Mouse (Mus musculus): ENCODE data around the gene Vwa8.

Gene Vwa8

GRCm38 (mm10) chr14:79144278-79145224, 295.7 kb downstream of the Vwa8 start:
- no peak for DNase-seq (ENCODE audit: low spot score)

DNA sequence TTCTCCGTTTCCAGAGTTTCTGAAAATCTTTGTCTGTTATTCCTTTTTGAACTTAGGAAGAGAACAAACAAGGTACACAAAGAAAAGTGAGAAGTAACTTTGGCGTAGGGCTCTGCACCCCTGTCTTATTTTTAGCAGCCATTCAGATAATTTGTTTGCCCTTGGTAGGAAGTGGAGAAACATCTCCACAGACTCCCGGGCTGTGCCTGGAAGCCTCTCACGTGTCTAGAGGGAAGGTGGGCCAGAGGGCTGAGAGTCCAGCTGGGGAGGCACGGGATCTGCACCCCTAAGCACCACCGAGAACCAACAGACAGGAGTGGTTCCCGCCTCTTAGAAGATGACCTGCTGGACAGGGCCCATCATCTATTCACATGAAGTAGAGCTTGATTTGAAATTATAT, 302.9 kb downstream of the Vwa8 start:
- DNase-seq (ENCODE audit: low spot score): no peak

- no peak for DNase-seq (ENCODE audit: low spot score)
Measured at GRCm38 (mm10) chr14:79153896-79154295, 305.0 kb downstream of the Vwa8 start.

DNA sequence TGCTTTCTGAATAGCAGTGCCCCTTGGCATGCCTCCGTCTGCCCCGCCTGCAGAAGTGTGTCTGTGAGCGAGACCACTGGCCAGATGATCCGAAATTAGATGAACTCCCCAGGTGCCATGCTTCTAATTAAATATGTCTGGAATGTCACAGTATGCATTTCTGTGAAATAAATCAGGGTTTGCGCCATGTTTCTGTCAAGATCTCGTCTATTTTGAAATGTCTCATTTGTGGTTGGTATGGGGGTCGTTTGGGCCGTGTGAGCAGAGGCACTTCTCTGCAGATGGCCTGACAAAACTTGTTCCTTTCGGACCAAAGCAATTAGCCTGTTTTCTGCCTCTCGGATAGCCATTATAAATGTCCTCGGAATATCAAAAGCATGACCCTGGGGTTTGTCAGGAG, 306.1 kb downstream of the Vwa8 start:
- DNase-seq (ENCODE audit: low spot score): no peak

- DNase-seq (ENCODE audit: low spot score): no peak
Measured at GRCm38 (mm10) chr14:79156526-79157411, 307.9 kb downstream of the Vwa8 start.

DNA sequence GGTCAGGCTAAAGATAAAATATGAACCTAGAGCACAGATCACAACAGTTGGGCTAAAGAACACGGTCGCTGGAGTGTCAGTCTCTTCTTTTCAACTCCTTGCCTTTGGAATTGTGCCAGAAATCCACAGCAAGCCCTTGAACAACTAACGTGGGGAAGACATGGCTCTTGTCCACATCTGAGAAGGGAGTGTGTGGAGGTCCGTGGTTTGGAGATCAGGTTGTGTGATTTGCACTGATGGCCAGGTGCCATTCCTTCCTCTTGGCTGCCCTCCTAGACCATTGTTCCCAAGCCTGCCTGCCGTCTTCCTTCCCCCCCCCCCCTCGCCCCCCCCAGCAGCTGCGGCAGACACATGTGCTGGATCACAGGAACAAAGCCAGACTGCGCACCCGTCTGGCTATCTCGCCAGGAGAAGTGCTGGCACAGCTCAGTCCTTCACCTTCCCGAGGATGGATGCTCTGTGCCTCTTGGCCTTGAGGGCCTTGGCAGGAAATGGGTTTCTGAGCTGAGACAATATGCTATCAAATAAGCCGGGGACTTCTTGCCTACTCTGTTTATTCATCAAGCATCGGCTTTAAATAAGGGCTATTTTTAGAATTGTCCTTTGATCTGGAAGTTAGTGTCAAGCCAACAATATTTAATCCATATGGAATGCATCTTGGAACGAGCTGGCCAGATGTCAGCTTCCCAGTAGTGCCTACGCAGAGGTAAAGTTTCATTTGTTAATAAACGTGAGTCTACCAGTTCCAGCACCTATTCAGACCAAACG, 308.8 kb downstream of the Vwa8 start:
- no peak for DNase-seq (ENCODE audit: low spot score)

- no peak for DNase-seq (ENCODE audit: low spot score)
Measured at GRCm38 (mm10) chr14:79158219-79158521, 309.3 kb downstream of the Vwa8 start.

- DNase-seq (ENCODE audit: low spot score): no peak
Measured at GRCm38 (mm10) chr14:79158673-79159200, 309.9 kb downstream of the Vwa8 start.

DNA sequence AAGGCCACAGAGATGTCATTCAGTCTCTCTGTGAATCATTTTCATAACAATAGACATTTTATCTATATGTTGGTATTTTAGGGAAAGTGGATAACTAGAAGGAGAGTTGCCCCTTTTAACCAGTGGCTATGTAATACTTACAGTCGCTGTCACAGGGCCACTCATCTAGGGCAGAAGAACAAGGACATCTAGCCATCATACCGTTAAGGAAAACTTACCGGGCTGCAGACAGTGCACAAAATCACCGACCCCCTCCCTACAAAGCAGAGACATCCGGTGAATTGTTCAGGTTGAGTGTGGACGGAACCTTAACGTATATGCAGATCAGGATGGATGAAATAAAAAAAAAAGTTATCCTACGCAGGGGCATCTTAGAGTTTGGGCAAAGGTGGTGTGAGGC, 310.6 kb downstream of the Vwa8 start:
- no peak for DNase-seq (ENCODE audit: low spot score)

DNA sequence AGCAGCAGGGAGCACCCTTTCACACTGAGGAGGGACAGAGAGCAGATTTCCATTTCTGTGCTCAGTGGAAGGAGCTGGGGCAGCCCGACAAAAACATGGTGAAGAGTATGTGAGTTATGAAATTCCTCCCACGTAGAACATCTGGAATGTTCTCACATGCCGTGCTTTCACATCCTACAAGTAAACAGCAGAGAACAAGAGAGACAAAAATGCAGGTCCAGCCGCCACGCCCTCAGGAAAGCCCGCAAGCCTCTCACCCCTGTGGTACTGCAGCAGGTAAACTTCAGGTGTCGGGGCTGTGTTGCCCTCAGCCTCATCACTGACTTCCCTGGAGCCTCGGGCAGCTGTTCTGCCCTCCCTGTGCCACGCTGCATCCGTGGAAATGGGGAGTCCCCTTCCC, 311.6 kb downstream of the Vwa8 start:
- no peak for DNase-seq (ENCODE audit: low spot score)

DNA sequence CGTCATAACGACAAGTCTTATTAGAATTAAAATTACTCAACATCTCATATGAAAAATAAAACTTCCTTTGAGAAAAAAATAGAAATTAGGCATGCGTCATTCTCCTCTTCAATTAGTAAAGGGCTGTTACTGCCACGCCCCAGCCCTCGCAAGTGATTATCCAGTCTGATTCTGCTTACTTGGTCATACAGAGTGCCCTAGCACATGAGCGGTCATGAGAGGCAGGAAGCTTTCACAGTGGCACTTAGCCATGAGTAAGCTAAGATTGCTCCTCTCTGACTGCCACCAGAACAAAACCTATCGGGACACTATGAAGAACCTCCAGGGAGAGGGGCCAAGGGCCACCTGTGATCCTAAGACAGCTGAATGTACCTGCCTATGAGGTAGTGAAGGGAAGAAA, 312.1 kb downstream of the Vwa8 start:
- no peak for DNase-seq (ENCODE audit: low spot score)

GRCm38 (mm10) chr14:79161741-79162140, 312.9 kb downstream of the Vwa8 start:
- no peak for DNase-seq (ENCODE audit: low spot score)

DNA sequence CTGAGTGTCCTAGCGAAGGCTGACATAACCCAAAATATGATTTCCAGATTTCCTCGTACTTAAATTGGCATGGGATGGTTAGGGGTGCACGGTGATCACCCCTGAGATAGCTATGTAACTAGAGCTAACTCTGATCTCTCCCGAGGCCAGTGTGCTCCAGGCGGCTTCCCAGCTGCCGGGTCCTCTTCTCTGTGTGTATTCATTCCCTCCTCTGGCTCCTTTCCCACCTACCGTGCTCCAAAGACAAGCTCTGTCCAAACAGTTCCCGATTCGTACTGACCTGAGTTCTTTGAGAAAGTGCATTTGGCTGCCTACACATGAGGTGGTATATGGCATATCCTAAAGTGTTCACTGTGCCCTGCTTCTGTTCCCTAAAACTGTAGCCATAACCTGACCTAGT, 313.8 kb downstream of the Vwa8 start:
- no peak for DNase-seq (ENCODE audit: low spot score)

DNA sequence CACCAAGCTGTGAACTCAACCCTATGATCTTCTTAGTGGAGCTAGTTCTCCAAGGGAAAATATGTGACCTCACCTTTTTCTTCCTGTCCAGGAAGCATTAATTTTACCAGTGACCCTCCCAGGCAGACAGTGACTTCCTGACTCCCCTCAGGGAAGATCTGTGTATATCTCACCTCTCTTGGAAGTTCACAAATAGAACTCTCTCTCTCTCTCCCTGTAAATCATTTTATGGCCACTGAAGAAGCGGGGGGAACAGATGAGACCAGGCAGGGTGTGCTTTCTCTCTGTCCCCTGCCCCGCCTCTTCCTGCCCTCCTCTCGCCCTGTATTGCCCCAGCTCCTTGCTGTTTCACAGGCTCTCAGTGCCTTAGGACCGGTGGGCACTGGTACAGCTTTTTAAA, 315.5 kb downstream of the Vwa8 start:
- DNase-seq (ENCODE audit: low spot score): no peak

- DNase-seq (ENCODE audit: low spot score): peak; percentile 23
Measured at GRCm38 (mm10) chr14:79164925-79165324, 316.1 kb downstream of the Vwa8 start.

- no peak for DNase-seq (ENCODE audit: low spot score)
Measured at GRCm38 (mm10) chr14:79174526-79174925, 325.7 kb downstream of the Vwa8 start.

- no peak for DNase-seq (ENCODE audit: low spot score)
Measured at GRCm38 (mm10) chr14:79177754-79178153, 328.9 kb downstream of the Vwa8 start.

GRCm38 (mm10) chr14:79178247-79178646, 329.4 kb downstream of the Vwa8 start:
- DNase-seq (ENCODE audit: low spot score): no peak

GRCm38 (mm10) chr14:79180078-79180730, 331.4 kb downstream of the Vwa8 start:
- DNase-seq (ENCODE audit: low spot score): no peak

- no peak for DNase-seq (ENCODE audit: low spot score)
Measured at GRCm38 (mm10) chr14:79181748-79182147, 332.9 kb downstream of the Vwa8 start.

GRCm38 (mm10) chr14:79182801-79183200, 333.9 kb downstream of the Vwa8 start:
- DNase-seq (ENCODE audit: low spot score): no peak

- no peak for DNase-seq (ENCODE audit: low spot score)
Measured at GRCm38 (mm10) chr14:79183261-79183660, 334.4 kb downstream of the Vwa8 start.
